Mouse (Mus musculus) stomach, embryonic 14.5 days (tissue): ENCODE measurements around the gene Pde8b. TPM values are rescaled to one million over a fixed set of nuclear protein-coding genes. Genes with fewer than 3 reads are reported as not detected.
"Not testable (repeated sequence)": the region's sequence is repeated elsewhere in the genome, so short reads cannot be mapped to it uniquely, and the experiment has no call there.

Experiments used
- ATAC-seq: fragments of 200-750 bp; cut with Nextera tagmentation; 2 replicates; pipeline ENCODE4 v1.8.0; 2017; ENCODE audit warnings: low read depth, moderate TSS enrichment; ENCODE audit not compliant: insufficient number of reproducible peaks, insufficient read depth, low FRiP score
- H3K27ac ChIP-seq: fragments of 300-500 bp; sonication (generic); 2 replicates; pipeline ENCODE4 v1.5.1; 2014; ENCODE audit warnings: mild to moderate bottlenecking, low read length, moderate library complexity, mixed read lengths
- H3K27me3 ChIP-seq: fragments of 300-500 bp; sonication (generic); 2 replicates; pipeline ENCODE4 v1.6.1; 2014; ENCODE audit warnings: low read length, control low read depth, mixed read lengths; ENCODE audit not compliant: control insufficient read depth, insufficient read depth
- H3K36me3 ChIP-seq: fragments of 300-500 bp; sonication (generic); 2 replicates; pipeline ENCODE4 v1.6.1; 2014; ENCODE audit warnings: mild to moderate bottlenecking, control low read depth, low read length, moderate library complexity, mixed read lengths; ENCODE audit not compliant: control insufficient read depth, insufficient read depth
- H3K4me1 ChIP-seq: fragments of 300-500 bp; sonication (generic); 2 replicates; pipeline ENCODE4 v1.6.1; 2014; ENCODE audit warnings: low read length, control low read depth, mixed read lengths; ENCODE audit not compliant: control insufficient read depth, insufficient read depth
- H3K4me2 ChIP-seq: fragments of 300-500 bp; sonication (generic); replicated peaks from 2 replicates; pipeline ENCODE4 v1.6.1; 2014; ENCODE audit warnings: low read depth, low read length, control low read depth
- H3K4me3 ChIP-seq: fragments of 300-500 bp; sonication (generic); 2 replicates; pipeline ENCODE4 v1.5.1; 2014; ENCODE audit warnings: low read depth, low read length, control low read depth
- H3K9ac ChIP-seq: fragments of 300-500 bp; sonication (generic); replicated peaks from 2 replicates; pipeline ENCODE4 v1.6.1; 2014; ENCODE audit warnings: low read depth, mild to moderate bottlenecking, control low read depth, low read length, moderate library complexity, mixed read lengths
- H3K9me3 ChIP-seq: fragments of 300-500 bp; sonication (generic); 2 replicates; pipeline ENCODE4 v1.6.1; 2016; ENCODE audit warnings: low read depth, low read length, control low read depth; ENCODE audit not compliant: control insufficient read depth
- WGBS: fragments of 180-500 bp; shearing (Covaris S2); extraction: QIAGEN DNeasy Blood & Tissue Kit; methylation state at CpG from one replicate; pipeline ENCODE4 v1.1.7; 2014; 5-methylcytosine and 5-hydroxymethylcytosine counted together
- polyA plus RNA-seq: library from polyadenylated mRNA; unstranded; fragments of >200 nt; fragmentation: Nextera tagmentation; extraction: Ambion mirVana; gene quantifications from 2 replicates; pipeline ENCODE4 v1.2.1, GENCODE M21; 2014

Pde8b gene
- polyA plus RNA-seq, 1 experiment from 2014 or later, result 5.5 TPM

- Histone ChIP-seq H3K9ac (no peak overlapping the region), H3K4me2 (no peak overlapping the region), H3K4me1 (no peaks in the 10 kb centered on the region), H3K27ac (no peak overlapping the region), H3K36me3 (no peaks in the 10 kb centered on the region), H3K9me3 (no peaks in the 10 kb centered on the region), H3K4me3 (no peak overlapping the region), H3K27me3 (no peaks in the 10 kb centered on the region)
- WGBS, result 29% methylated on average over 1 of the region's 1 CpGs
- no peak for ATAC-seq
Observed at GRCm38 (mm10) chr13:95230326-95230725, 19.8 kb downstream of the Pde8b start.

DNA sequence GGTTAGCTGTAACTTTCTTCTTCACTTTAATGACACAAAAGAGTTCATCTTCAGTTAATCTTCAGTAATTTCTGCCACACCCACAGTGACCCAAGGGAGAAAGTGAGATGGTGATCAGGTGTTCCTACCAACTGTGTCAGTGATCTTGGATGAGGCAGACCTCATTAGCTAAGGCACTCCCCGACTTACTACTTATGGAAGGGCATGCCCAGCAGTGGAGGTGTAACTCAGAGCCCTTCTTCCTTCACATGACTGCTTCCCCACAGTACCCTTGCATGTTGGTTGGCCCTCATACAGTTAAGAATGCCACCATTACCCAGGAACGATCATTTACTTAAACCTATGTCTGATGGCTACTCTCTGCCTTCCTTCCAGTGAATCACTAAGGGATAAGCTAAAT lies 25.6 kb downstream of the Pde8b start:
- Histone ChIP-seq H3K4me1 (no peaks in the 10 kb centered on the region), H3K9me3 (no peaks in the 10 kb centered on the region), H3K27me3 (no peaks in the 10 kb centered on the region), H3K36me3 (no peaks in the 10 kb centered on the region), H3K4me3 (no peak overlapping the region), H3K4me2 (no peak overlapping the region), H3K9ac (no peak overlapping the region), H3K27ac (no peak overlapping the region)
- WGBS, result 85% methylated on average over 2 of the region's 2 CpGs
- no peak for ATAC-seq

GRCm38 (mm10) chr13:95223427-95223772 lies 26.7 kb downstream of the Pde8b start:
- no peak for ATAC-seq
- Histone ChIP-seq H3K4me1 (no peaks in the 10 kb centered on the region), H3K4me2 (peak overlapping the region; percentile 98), H3K9ac (no peak overlapping the region), H3K4me3 (0 out of 2 replicates have a peak overlapping the region, but pooled peaks have one; percentile 67), H3K27me3 (no peaks in the 10 kb centered on the region), H3K9me3 (no peaks in the 10 kb centered on the region), H3K36me3 (no peaks in the 10 kb centered on the region), H3K27ac (no peak overlapping the region)
- 52% methylated on average over 2 of the region's 2 CpGs for WGBS

DNA sequence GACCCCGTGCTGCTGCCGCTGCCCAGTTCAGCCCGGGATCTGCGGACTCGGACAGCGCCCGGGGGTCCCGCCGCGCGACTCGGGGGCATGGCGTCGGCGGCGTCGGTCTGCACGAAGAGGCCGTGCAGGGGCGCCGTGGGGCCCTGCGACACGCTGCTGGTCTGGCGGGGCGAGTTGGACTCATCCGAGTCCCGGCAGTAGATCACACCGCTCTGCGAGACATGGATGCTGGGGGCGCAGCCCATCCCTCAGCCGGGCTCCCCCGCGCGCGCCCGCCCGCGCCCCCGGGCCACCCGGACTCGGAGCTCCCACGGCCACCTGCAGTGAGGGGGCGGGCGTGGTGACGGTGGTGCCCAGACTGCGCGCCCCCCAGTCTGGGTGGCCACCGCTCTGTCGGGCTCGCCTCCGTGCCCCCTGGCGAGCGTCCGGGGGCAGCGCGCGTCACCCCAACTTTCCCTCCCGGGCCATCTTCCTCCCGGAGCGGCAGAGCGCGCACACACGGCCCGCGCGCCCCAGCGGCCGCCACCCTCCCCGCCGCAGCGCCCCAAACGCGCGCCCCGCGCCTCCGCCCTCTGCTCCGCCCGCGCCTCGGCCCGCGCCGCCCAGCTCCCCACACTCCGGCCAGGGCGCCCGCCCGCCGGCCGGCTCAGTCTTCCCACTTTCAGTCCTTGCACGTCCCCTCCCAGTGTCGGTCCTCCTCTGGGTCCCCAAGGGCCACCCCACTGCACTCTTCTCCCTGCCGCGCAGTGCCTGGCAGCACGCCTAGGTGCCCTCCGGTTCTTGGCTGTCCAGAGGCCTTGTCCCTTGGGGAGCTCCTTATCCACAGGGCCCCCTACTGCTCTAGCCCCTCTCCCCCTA lies 27.3 kb downstream of the Pde8b start:
- Histone ChIP-seq H3K4me3 (peak overlapping the region; percentile 67), H3K27me3 (no peaks in the 10 kb centered on the region), H3K4me1 (no peaks in the 10 kb centered on the region), H3K36me3 (no peaks in the 10 kb centered on the region), H3K9me3 (no peaks in the 10 kb centered on the region), H3K27ac (no peak overlapping the region), H3K4me2 (peak overlapping the region; percentile 98), H3K9ac (peak overlapping the region; percentile 55)
- 2% methylated on average over 66 of the region's 96 CpGs for WGBS
- peak; percentile 76 for ATAC-seq

DNA sequence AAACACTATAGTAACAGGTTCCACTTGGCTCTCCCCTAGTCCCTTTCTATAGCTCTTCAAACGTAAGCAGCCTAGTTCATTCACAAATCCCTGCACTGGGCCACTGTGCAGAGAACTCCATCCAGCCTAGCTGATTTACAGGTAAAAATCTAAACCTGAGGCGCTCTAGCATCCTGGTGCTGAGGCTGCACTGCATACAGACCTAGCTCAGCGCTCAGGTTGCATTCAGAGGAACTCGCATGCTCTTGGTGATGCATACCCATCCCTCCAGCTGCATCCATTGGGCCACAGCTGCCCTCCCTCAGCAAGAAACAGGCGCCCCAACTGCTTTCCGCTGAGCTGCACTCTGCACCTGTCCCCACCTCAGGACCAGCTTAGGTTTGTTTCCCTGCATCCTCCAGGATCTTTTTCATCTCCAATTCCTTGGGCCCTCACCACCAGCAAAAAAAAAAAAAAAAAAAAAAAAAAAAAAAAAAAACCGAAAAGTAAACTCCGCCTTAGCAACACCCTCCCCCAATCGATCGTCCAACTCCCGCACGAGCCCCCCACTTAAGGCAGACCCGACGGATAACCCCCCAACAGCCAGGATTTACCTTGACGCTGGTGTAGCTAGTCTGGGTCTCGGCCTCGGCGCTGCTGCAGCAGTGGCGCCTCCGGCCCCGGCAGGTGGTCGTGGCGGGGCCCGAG lies 28.1 kb downstream of the Pde8b start:
- H3K4me1 ChIP-seq, result no peaks in the 10 kb centered on the region
- H3K9ac ChIP-seq, result peak overlapping the region; percentile 55
- no peak overlapping the region for H3K27ac ChIP-seq
- ATAC-seq, result no peak; the same call in 1 of the 2 replicates
- peak overlapping the region; percentile 98 for H3K4me2 ChIP-seq
- 4% methylated on average over 24 of the region's 24 CpGs for WGBS
- H3K36me3 ChIP-seq, result no peaks in the 10 kb centered on the region
- H3K4me3 ChIP-seq, result peak overlapping the region; percentile 67
- H3K9me3 ChIP-seq, result no peaks in the 10 kb centered on the region
- no peaks in the 10 kb centered on the region for H3K27me3 ChIP-seq

- not testable (repeated sequence) for H3K4me1 ChIP-seq, H3K9me3 ChIP-seq, H3K27ac ChIP-seq, ATAC-seq, H3K27me3 ChIP-seq, H3K9ac ChIP-seq, H3K4me3 ChIP-seq, H3K4me2 ChIP-seq, H3K36me3 ChIP-seq
- WGBS, result 41% methylated on average over 1 of the region's 1 CpGs
Observed at GRCm38 (mm10) chr13:95215661-95216170, 34.4 kb downstream of the Pde8b start.

GRCm38 (mm10) chr13:95212320-95212719 lies 37.8 kb downstream of the Pde8b start:
- H3K27me3 ChIP-seq, result no peaks in the 10 kb centered on the region
- H3K27ac ChIP-seq, result no peak overlapping the region
- H3K4me2 ChIP-seq, result no peak overlapping the region
- H3K9ac ChIP-seq, result no peak overlapping the region
- WGBS, result 71% methylated on average over 5 of the region's 5 CpGs
- no peaks in the 10 kb centered on the region for H3K9me3 ChIP-seq
- no peaks in the 10 kb centered on the region for H3K4me1 ChIP-seq
- no peak overlapping the region for H3K4me3 ChIP-seq
- no peaks in the 10 kb centered on the region for H3K36me3 ChIP-seq
- ATAC-seq, result no peak

DNA sequence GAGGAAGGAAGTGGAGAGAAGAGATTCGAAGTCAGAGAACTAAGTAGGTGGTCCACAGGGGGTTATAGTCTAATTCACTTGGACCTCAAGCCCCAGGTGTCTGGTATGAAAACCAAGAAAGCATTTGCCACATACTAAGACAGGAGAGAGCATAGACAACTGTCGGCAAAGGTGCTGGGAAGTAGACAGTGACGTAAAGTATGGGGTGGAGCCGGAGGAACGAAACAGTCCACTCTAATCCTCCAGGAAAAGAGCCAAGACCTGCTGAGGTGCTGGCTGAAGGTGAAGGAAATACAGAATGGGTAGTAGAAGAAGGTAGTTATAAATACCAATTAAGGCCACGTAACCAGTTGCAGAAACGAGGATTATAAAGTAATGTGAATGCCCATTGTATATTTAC lies 42.8 kb downstream of the Pde8b start:
- H3K27ac ChIP-seq, H3K27me3 ChIP-seq, H3K4me2 ChIP-seq, H3K9me3 ChIP-seq, H3K4me3 ChIP-seq, H3K36me3 ChIP-seq, ATAC-seq, H3K9ac ChIP-seq, H3K4me1 ChIP-seq: not testable (repeated sequence)
- WGBS, result 69% methylated on average over 7 of the region's 7 CpGs
